Mouse (Mus musculus) heart, postnatal 14 days (tissue): ENCODE results near the gene Zfp706. TPM values are rescaled to one million over a fixed set of nuclear protein-coding genes. Genes with fewer than 3 reads are reported as not detected.

Experiments
- DNase-seq, 2 experiments: peaks; one replicate each; pipeline ENCODE4 v3.0.0; 2021 to 2022
- intact Hi-C: fragments of 180-260 bp; cut with DNase I; formaldehyde crosslinking; loops from one replicate; pipeline ENCODE4 v1.15.1; 2025
- total RNA-seq, 2 experiments: library from RNA; stranded (reverse); gene quantifications; 2 replicates each; pipeline ENCODE4 v1.2.3; 2021

The Zfp706 gene
- total RNA-seq, 2 experiments from 2014 or later = 194 to 211 TPM

GRCm38 (mm10) chr15:36948866-36949546 lies 58.6 kb downstream of the Zfp706 start:
- intact Hi-C loops = no loop called here
- DNase-seq = no peak
